Mouse (Mus musculus): Measurements from ENCODE around the gene Nup188.

The Nup188 gene

DNA sequence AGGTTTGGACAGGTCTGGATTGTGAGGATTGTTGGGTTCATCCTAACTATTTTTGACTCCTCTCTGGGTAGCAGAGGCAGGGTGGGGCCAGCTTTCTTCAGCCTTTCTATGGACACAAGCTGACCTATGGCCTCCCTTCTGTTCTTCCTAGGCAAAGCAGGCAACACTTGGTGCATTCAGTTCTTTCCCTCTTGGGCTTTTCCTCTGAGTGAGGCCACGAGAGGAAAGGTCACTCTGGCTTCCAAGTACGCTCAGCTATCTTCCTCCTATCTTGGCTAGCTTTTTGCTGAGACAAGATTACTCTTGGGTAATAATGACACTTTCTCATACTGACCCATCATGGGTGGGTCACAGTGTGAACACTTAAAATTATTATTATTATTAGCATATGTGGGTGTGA is 3.0 kb upstream of the Nup188 start:
- DNase-seq (ENCODE audit: extremely low read depth, low read depth, low spot score), result peak; percentile 68

DNA sequence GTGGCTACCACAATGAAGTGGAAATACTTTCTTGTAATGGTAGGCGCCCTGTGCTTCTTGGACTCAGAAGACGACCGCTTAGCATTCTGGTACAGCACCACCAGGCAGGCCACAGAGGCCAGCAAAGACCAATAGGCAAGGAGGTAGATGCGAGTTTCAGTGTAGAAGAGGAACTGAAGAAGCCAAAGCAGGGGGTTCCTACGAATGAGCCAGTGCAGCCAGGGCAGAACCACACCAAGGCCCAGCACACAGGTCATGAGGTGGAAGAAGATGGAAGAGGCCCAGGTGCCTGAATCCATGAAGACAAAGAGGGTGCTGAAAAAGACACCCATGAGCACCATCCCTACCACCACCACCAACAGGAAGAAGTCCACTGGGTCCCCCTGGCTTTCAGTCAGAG is 1.2 kb upstream of the Nup188 start:
- no peak for DNase-seq (ENCODE audit: extremely low read depth, low read depth, low spot score)

GRCm38 (mm10) chr2:30285416-30286181 is 598 bp upstream of the Nup188 start:
- DNase-seq (ENCODE audit: extremely low read depth, low read depth, low spot score), result no peak

GRCm38 (mm10) chr2:30287027-30287373 is 803 bp downstream of the Nup188 start:
- DNase-seq (ENCODE audit: extremely low read depth, low read depth, low spot score), result no peak

- DNase-seq (ENCODE audit: extremely low read depth, low read depth, low spot score), result no peak
Measured at GRCm38 (mm10) chr2:30299525-30299924, 13.3 kb downstream of the Nup188 start.

DNA sequence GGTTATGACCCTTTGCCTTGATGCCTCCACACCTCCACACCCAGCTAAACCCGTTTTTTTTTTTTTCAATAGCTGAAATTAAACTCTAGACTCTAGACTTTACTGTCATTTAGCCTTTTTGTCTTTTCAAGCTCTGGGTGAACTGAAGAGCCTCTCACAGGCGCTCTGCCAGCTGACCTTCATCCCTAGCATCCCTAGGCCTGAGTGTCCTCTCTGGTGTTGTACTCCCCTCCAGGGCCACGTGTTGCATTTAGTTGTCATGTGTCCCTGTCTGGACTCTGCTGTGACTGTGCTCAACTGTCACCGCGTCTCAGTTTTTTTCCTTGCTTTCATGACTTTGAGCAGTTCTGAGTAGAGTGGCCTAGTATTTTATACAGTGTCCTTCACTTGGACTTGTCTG is 13.8 kb downstream of the Nup188 start:
- DNase-seq (ENCODE audit: extremely low read depth, low read depth, low spot score), result no peak

GRCm38 (mm10) chr2:30306087-30306486 is 19.9 kb downstream of the Nup188 start:
- DNase-seq (ENCODE audit: extremely low read depth, low read depth, low spot score), result no peak

- no peak for DNase-seq (ENCODE audit: extremely low read depth, low read depth, low spot score)
Measured at GRCm38 (mm10) chr2:30309351-30309750, 23.2 kb downstream of the Nup188 start.

- peak; percentile 26 for DNase-seq (ENCODE audit: extremely low read depth, low read depth, low spot score)
Measured at GRCm38 (mm10) chr2:30311481-30311880, 25.3 kb downstream of the Nup188 start.

DNA sequence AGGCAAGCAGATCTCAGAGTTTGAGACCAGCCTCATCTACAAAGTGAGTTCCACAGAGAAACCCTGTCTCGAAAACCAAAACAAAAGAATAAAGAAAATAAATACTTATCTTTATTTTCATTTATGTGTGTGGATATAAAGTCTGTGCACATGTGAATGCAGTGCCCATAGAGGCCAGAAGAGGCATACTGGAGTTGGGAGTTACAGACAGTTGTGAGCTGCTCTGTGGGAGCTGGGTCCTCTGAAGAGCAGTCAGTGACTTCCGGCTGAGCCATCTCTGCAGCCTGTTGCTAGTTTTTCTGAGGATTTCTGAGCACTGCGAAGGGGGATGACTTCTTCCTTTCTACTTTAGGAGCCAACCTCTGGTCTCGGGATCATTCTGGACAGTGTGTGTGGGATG is 29.9 kb downstream of the Nup188 start:
- DNase-seq (ENCODE audit: extremely low read depth, low read depth, low spot score), result no peak

- DNase-seq (ENCODE audit: extremely low read depth, low read depth, low spot score), result no peak
Measured at GRCm38 (mm10) chr2:30316955-30317354, 30.8 kb downstream of the Nup188 start.

- DNase-seq (ENCODE audit: extremely low read depth, low read depth, low spot score), result no peak
Measured at GRCm38 (mm10) chr2:30319260-30319659, 33.1 kb downstream of the Nup188 start.

DNA sequence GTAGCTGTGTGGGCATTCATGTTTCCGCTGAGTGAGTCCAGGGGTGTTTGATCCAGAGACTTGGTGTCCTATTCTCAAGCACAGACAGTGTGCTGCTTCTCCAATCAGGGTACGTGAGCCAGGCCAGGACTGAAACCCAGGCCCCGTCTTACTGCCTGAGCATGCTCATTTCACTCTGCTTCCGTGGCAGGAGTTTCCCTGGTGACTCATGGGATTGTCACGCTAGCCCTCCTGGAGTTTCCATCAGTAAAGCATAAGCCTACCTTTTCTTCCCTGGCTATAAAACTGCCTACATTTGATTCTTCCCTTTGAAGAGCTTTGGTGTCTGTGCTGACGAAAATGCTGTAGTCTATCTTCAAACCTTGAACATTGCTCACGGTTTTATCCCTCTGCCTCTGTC is 36.9 kb downstream of the Nup188 start:
- no peak for DNase-seq (ENCODE audit: extremely low read depth, low read depth, low spot score)

GRCm38 (mm10) chr2:30325296-30325695 is 39.1 kb downstream of the Nup188 start:
- DNase-seq (ENCODE audit: extremely low read depth, low read depth, low spot score), result no peak

DNA sequence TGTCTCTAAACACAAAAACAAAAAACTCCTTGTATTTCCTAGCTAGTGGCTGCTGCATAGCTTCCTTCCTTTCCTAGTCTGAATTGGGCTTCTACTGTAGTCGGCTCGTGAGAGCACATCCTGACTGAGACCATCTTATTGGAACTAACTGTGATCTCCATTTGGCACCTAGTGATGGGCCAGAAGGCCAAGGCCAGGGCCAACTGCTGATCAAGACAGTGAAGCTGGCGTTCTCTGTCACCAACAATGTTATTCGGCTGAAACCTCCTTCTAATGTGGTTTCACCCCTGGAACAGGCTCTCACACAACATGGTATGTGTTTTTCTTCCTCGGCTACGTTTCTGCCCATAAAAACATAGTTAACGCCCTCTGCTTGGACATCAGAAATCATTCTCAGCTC is 41.1 kb downstream of the Nup188 start:
- DNase-seq (ENCODE audit: extremely low read depth, low read depth, low spot score), result no peak

GRCm38 (mm10) chr2:30328791-30329190 is 42.6 kb downstream of the Nup188 start:
- no peak for DNase-seq (ENCODE audit: extremely low read depth, low read depth, low spot score)

GRCm38 (mm10) chr2:30335324-30335723 is 49.1 kb downstream of the Nup188 start:
- no peak for DNase-seq (ENCODE audit: extremely low read depth, low read depth, low spot score)

- DNase-seq (ENCODE audit: extremely low read depth, low read depth, low spot score), result no peak
Measured at GRCm38 (mm10) chr2:30336174-30336915, 50.1 kb downstream of the Nup188 start.

GRCm38 (mm10) chr2:30337179-30337578 is 51.0 kb downstream of the Nup188 start:
- no peak for DNase-seq (ENCODE audit: extremely low read depth, low read depth, low spot score)

GRCm38 (mm10) chr2:30342061-30342460 is 55.9 kb downstream of the Nup188 start:
- DNase-seq (ENCODE audit: extremely low read depth, low read depth, low spot score), result no peak

DNA sequence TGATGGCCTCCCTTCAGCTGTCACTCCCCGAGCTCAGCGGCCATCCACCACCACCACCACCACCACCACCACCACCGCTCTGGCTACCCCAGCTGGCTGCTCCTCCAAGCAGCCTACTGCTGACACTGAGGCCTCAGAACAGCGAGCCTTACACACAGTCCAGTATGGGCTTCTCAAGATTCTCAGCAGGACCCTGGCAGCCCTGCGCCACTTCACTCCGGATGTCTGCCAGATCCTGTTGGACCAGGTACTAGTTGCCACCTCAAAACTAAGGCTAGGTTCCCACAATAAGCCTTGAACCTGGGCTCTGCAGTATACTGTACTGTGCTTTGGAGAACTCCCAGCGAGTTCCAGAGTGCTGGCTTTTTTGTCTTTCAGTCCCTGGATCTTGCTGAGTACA is 56.3 kb downstream of the Nup188 start:
- no peak for DNase-seq (ENCODE audit: extremely low read depth, low read depth, low spot score)

DNA sequence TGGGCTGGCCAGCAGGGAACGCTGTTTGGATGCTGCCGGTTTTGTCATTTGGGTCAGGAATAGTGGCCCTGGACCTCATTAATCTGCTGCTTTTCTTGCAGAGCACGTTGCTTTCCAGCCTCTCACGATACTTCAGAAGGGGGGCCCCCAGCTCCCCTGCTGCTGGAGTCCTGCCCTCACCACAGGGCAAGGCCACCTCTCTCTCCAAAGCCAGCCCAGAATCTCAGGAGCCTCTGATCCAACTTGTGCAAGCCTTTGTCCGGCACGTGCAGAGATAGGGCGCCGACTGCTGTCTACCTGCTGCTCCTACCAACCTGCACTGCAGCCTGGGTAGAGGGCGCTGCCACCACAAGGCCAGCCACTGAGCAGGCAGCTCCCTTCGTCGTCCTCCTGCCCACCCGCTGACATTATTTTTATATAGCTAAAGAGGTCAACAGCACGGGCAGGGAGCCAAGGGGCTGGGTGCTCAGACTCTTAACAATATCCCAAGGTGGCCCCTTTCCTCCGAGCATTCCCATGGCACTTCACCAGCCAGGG is 57.5 kb downstream of the Nup188 start:
- no peak for DNase-seq (ENCODE audit: extremely low read depth, low read depth, low spot score)

Data from fat pad, adult 2 months (tissue).